Mouse (Mus musculus) lung, adult 2 months (tissue): Measurements from ENCODE around the gene Slc12a5.

Experiments used
- CTCF ChIP-seq: fragments of 200-500 bp; IDR thresholded peaks from 2 replicates; pipeline ENCODE4 v1.5.1; 2011; ENCODE audit warnings: mild to moderate bottlenecking, low read length, control low read depth; ENCODE audit not compliant: insufficient read depth
- POLR2A ChIP-seq: fragments of 200-500 bp; IDR thresholded peaks from 2 replicates; pipeline ENCODE4 v1.6.1; 2011; ENCODE audit warnings: low read depth, mild to moderate bottlenecking, control low read depth, low read length, borderline replicate concordance; ENCODE audit errors: extremely low read depth

- TF ChIP-seq CTCF (no peak), POLR2A (peak; percentile 64; the same call in 1 of the 2 replicates)
Measured at GRCm38 (mm10) chr2:165034131-165035057, 73.8 kb downstream of the Slc12a5 start, which contains the start of gene Ncoa5.
